Mouse (Mus musculus) forebrain, embryonic 14.5 days (tissue): ENCODE results near the gene Olfr18. TPM values are rescaled to one million over a fixed set of nuclear protein-coding genes. Genes with fewer than 3 reads are reported as not detected.
A peak's percentile ranks its signal among the peaks of the same experiment; 100 is the strongest.
"Not testable (repeated sequence)": the region's sequence is repeated elsewhere in the genome, so short reads cannot be mapped to it uniquely, and the experiment has no call there.

Experiments
- ATAC-seq: fragments of 200-750 bp; cut with Nextera tagmentation; 2 replicates; pipeline ENCODE4 v1.8.0; 2017; ENCODE audit warnings: mild to moderate bottlenecking, moderate library complexity
- DNase-seq: peaks from one replicate; pipeline ENCODE4 v3.0.0-alpha.2; 2015; ENCODE audit warnings: low spot score
- H3K27ac ChIP-seq: fragments of 300-500 bp; sonication (generic); 2 replicates; pipeline ENCODE4 v1.5.1; 2014; ENCODE audit warnings: low read depth, mild to moderate bottlenecking, control low read depth, low read length, moderate library complexity
- H3K27me3 ChIP-seq: fragments of 300-500 bp; sonication (generic); replicated peaks from 2 replicates; pipeline ENCODE4 v1.6.1; 2014; ENCODE audit warnings: low read length, control low read depth, mixed read lengths; ENCODE audit not compliant: control insufficient read depth, insufficient read depth
- H3K36me3 ChIP-seq: fragments of 300-500 bp; sonication (generic); 2 replicates; pipeline ENCODE4 v1.6.1; 2014; ENCODE audit warnings: low read length, control low read depth; ENCODE audit not compliant: control insufficient read depth, insufficient read depth
- H3K4me1 ChIP-seq: fragments of 300-500 bp; sonication (generic); 2 replicates; pipeline ENCODE4 v1.6.1; 2014; ENCODE audit warnings: antibody characterized with exemption, low read length, control low read depth; ENCODE audit not compliant: control insufficient read depth, insufficient read depth
- H3K4me2 ChIP-seq: fragments of 300-500 bp; sonication (generic); 2 replicates; pipeline ENCODE4 v1.6.1; 2014; ENCODE audit warnings: mild to moderate bottlenecking, control low read depth, low read length
- H3K4me3 ChIP-seq: fragments of 300-500 bp; sonication (generic); 2 replicates; pipeline ENCODE4 v1.5.1; 2014; ENCODE audit warnings: low read depth, low read length, control low read depth
- H3K9ac ChIP-seq: fragments of 300-500 bp; sonication (generic); 2 replicates; pipeline ENCODE4 v1.6.1; 2014; ENCODE audit warnings: mild to moderate bottlenecking, low read length, control low read depth, moderate library complexity
- H3K9me3 ChIP-seq: fragments of 300-500 bp; sonication (generic); replicated peaks from 2 replicates; pipeline ENCODE4 v1.6.1; 2016; ENCODE audit warnings: low read length, control low read depth, mixed read lengths; ENCODE audit not compliant: control insufficient read depth
- WGBS: fragments of 180-500 bp; shearing (Covaris S2); extraction: QIAGEN DNeasy Blood & Tissue Kit; methylation state at CpG from one replicate; pipeline ENCODE4 v1.1.7; 2014; 5-methylcytosine and 5-hydroxymethylcytosine counted together
- polyA plus RNA-seq: library from polyadenylated mRNA; unstranded; fragments of >200 nt; fragmentation: Nextera tagmentation; extraction: Ambion mirVana; gene quantifications from 2 replicates; pipeline ENCODE4 v1.2.1, GENCODE M21; 2014

Olfr18 gene
- not detected in 2 replicates for polyA plus RNA-seq

DNA sequence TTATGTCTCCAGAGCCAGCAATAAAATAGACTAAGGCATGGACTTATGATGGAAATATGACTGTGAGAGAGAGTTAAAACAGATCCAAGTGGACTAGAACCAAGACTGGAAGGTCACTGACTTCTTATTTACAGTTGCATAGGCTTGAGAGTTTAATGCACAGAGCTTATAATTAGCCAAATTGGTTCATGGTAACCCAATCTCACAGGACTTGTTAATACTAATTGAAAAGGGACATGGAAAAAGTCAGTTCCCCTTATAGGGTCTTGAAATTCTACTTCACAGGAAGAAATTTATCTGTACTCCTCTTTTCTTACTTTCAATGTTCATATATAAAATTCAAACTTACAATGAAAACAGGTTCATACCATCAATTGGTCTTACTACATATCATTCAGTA is at the start of gene Olfr18:
Gene Olfr18 (minus strand): TSS at position 101 of the 400 bp plus-strand sequence.
- H3K4me3 ChIP-seq, result no peak within 1 kb of the TSS
- H3K9me3 ChIP-seq, result no peaks in the 10 kb centered on the region
- no peaks in the 10 kb centered on the region for H3K27me3 ChIP-seq
- H3K9ac ChIP-seq, result no peak within 1 kb of the TSS
- no peak within 1 kb of the TSS for H3K4me2 ChIP-seq
- H3K36me3 ChIP-seq, result no peaks in the 10 kb centered on the region
- no peak within 1 kb of the TSS for H3K27ac ChIP-seq
- ATAC-seq (no peak), DNase-seq (no peak)
- H3K4me1 ChIP-seq, result no peaks in the 10 kb centered on the region

DNA sequence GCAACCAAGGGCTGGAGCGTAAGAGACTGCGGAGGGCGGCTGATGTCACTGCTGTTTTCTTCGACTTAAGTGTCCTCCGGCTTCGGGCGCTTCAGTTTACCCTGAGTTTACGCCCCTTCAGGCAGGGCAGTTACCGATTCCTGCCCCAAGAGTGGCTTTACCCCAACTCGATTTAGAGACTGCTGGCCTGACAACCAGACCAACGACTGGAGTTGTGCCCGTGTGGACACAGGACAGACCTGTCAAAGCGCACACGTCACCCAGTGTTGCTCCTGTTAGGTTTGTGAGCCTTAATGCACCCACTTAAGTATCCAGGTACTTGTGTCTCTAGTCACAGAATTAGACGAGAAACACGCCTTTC is 49.4 kb upstream of the Olfr18 start:
- peak overlapping the region; percentile 81 for H3K9ac ChIP-seq
- peak overlapping the region; percentile 72 for H3K4me2 ChIP-seq
- no peak overlapping the region; the same call in 1 of the 2 replicates for H3K27ac ChIP-seq
- peak overlapping the region; percentile 61 for H3K4me3 ChIP-seq
- H3K27me3 ChIP-seq, result no peaks in the 10 kb centered on the region
- no peaks in the 10 kb centered on the region for H3K36me3 ChIP-seq
- 19% methylated on average over 16 of the region's 16 CpGs for WGBS
- H3K9me3 ChIP-seq, result no peaks in the 10 kb centered on the region
- DNase-seq, result no peak
- ATAC-seq, result no peak; the same call in 1 of the 2 replicates
- peaks cover 8% of the 10 kb centered on the region; the same call in 1 of the 2 replicates for H3K4me1 ChIP-seq

DNA sequence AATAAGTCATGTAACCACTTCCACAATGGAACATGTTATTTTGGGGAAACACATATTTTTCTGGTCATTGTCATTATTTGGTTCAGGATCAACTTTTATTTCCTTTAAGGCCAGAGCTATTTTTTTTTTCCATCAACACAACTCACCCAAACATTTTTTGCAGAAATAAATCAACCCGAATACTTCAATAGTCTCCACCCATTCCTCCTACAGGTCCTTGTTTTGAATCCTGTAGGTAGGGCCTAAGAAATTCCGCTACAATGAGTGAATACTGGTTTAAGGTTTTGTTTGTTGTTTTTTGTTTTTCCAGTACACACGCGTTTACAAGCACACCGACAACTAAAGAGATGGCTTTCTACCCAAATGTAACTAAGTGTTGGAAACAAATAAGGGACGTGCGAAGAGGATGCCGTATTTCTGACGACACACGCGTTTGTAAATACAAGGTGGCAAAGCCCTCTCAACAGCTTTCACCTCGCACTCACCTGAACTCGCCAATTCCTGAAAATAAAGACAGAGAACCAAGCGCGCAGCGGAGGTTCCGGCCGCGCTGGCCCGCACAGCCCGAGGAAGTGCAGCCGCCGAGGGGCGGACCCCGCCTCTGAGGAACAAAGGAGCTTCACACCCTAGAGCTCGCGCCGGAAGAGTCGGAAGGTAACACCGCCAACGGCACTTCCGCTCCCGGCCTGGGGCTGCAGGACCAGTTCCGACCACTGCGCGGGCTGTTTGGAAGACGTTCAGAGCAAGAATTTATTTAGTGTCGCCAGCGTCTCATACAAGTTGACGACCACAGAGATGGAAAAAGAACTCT is 48.8 kb upstream of the Olfr18 start, which contains the start of gene Zfp560:
Gene Zfp560 (minus strand): TSS at position 646 of the 811 bp plus-strand sequence.
- peak; percentile 99 for ATAC-seq
- Histone ChIP-seq H3K27ac (peak within 1 kb of the TSS; percentile 52; the same call in 1 of the 2 replicates), H3K4me1 (peaks cover 8% of the 10 kb centered on the region; the same call in 1 of the 2 replicates), H3K9ac (peak within 1 kb of the TSS; percentile 81), H3K4me3 (peak within 1 kb of the TSS; percentile 61), H3K9me3 (no peaks in the 10 kb centered on the region), H3K27me3 (no peaks in the 10 kb centered on the region), H3K4me2 (peak within 1 kb of the TSS; percentile 72), H3K36me3 (no peaks in the 10 kb centered on the region)
- WGBS, result 3% methylated on average over 40 of the region's 40 CpGs
- DNase-seq, result peak; percentile 96

DNA sequence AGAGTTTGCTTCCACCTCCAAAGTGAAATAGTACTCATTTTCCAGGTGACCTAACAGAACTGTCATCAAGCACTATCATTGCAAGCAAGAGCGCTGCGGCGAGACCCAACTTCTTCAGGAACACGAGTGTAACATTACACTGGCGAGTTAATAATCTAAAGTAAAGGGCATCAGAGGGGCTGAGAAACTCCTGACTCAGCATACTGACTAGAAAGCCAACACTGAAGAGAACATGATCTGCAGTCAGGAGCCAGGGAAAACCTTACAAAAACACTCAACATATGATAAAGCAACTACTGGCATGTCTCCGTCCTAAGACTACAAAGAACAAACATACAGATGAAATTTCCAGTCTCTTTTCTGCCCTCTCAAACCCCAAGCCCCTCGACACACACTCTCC is 47.8 kb upstream of the Olfr18 start:
- ATAC-seq (no peak), DNase-seq (no peak)
- WGBS, result 95% methylated on average over 7 of the region's 7 CpGs
- Histone ChIP-seq H3K36me3 (no peaks in the 10 kb centered on the region), H3K4me2 (peak overlapping the region; percentile 72), H3K27me3 (no peaks in the 10 kb centered on the region), H3K27ac (no peak overlapping the region), H3K4me1 (peaks cover 8% of the 10 kb centered on the region; the same call in 1 of the 2 replicates), H3K9me3 (no peaks in the 10 kb centered on the region), H3K9ac (peak overlapping the region; percentile 81), H3K4me3 (peak overlapping the region; percentile 61)

DNA sequence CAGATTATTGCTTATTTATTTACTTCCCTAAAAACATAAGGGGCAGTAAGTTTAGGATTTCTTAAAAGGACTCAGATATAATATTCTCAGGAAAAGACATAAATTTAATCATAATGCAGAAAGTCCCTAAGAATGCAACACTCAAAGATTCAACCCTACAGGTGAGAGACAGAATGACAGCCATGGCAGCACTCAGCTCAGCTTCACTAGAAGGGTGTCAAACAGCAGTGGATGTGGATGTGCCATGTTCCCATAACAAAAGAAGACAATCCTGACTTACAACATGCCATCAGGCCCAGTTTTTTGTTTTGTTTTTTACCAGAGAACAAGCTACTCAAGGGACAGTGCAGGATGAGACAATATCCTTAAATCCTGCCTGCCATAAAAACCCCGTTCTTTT is 38.8 kb upstream of the Olfr18 start:
- Histone ChIP-seq H3K9me3 (peaks cover 2% of the 10 kb centered on the region; the same call in 1 of the 2 replicates), H3K4me2 (no peak overlapping the region), H3K4me1 (no peaks in the 10 kb centered on the region), H3K27me3 (no peaks in the 10 kb centered on the region), H3K4me3 (no peak overlapping the region), H3K9ac (no peak overlapping the region), H3K36me3 (no peaks in the 10 kb centered on the region), H3K27ac (no peak overlapping the region)
- WGBS, result 98% methylated on average over 1 of the region's 1 CpGs
- ATAC-seq (no peak), DNase-seq (no peak)

DNA sequence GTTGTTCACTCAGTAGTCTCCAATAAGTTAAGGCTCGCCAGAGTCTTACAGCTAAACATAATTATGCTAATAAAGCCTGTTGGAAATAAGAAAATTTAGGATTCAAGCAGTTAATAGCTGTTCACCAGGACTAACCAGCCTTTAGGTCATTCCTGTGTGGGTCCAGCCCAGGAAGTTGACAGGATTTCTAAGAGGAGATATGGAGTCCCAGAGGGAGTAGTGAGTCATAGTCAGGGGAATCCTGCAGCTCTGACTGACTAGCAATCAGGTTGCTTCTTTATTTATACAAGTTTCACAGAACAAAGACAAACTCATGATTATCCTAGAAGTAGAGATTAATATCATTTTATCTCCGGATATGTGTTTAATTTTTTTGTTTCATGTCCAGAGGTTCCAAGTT is 31.4 kb upstream of the Olfr18 start:
- H3K4me2 ChIP-seq, result no peak overlapping the region
- H3K4me1 ChIP-seq, result no peaks in the 10 kb centered on the region
- no peak overlapping the region for H3K9ac ChIP-seq
- no peaks in the 10 kb centered on the region for H3K27me3 ChIP-seq
- WGBS, result 91% methylated on average over 2 of the region's 2 CpGs
- DNase-seq, result no peak
- H3K27ac ChIP-seq, result no peak overlapping the region
- no peak overlapping the region for H3K4me3 ChIP-seq
- H3K9me3 ChIP-seq, result peaks cover 20% of the 10 kb centered on the region
- no peak for ATAC-seq
- 0 out of 2 replicates have a peak, but pooled peaks cover 7% of the 10 kb centered on the region for H3K36me3 ChIP-seq

DNA sequence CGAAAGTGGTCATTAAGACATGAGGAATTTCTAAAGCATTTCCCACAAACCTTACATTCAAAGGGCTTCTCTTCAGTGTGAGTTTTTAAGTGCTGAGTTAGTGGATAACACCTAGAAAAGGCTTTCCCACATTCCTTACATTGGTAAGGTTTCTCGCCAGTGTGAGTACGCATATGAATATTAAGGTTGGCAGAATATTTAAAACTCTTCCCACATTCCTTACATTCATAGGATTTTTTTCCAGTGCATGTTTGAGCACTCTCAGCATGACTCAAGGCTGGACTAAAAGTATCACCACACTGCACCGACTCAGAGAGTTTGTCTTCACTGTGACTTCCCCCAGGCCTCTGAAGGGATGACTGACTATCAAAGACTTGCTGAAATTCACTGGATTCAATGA is 12.6 kb upstream of the Olfr18 start:
- Histone ChIP-seq H3K36me3 (peaks cover 28% of the 10 kb centered on the region), H3K9ac (no peak overlapping the region), H3K27me3 (no peaks in the 10 kb centered on the region), H3K4me3 (no peak overlapping the region), H3K4me2 (no peak overlapping the region), H3K9me3 (no peaks in the 10 kb centered on the region), H3K4me1 (no peaks in the 10 kb centered on the region), H3K27ac (no peak overlapping the region)
- WGBS, result 94% methylated on average over 4 of the region's 4 CpGs
- no peak for ATAC-seq
- DNase-seq, result no peak

DNA sequence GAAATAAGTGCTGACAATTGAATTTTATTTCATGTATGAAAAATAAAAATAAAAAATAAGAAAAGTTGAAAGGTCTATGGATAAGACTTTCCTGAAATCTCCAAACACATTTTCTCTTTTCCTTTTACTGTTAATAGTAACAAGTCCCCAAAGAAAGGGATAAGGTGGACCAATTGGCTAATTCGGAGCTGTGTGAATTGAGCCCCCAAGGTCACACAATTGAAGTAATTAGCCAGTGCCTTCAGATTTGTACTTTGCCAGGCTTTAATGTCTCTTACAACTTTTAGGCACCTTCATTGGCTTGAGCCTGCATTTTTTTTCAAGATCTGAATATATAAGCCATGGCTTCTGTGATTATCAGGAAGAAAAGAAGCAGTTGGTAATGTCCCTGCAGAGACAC is 37.7 kb downstream of the Olfr18 start, which contains the start of gene Olfr873:
Gene Olfr873 (plus strand): TSS at position 301 of the 400 bp plus-strand sequence.
- 88% methylated on average over 1 of the region's 1 CpGs for WGBS
- H3K4me3 ChIP-seq, result no peak within 1 kb of the TSS
- ATAC-seq, result no peak
- no peaks in the 10 kb centered on the region for H3K27me3 ChIP-seq
- H3K9me3 ChIP-seq, result no peaks in the 10 kb centered on the region
- H3K9ac ChIP-seq, result no peak within 1 kb of the TSS
- no peak for DNase-seq
- H3K36me3 ChIP-seq, result no peaks in the 10 kb centered on the region
- no peak within 1 kb of the TSS for H3K4me2 ChIP-seq
- no peak within 1 kb of the TSS for H3K27ac ChIP-seq
- H3K4me1 ChIP-seq, result no peaks in the 10 kb centered on the region

DNA sequence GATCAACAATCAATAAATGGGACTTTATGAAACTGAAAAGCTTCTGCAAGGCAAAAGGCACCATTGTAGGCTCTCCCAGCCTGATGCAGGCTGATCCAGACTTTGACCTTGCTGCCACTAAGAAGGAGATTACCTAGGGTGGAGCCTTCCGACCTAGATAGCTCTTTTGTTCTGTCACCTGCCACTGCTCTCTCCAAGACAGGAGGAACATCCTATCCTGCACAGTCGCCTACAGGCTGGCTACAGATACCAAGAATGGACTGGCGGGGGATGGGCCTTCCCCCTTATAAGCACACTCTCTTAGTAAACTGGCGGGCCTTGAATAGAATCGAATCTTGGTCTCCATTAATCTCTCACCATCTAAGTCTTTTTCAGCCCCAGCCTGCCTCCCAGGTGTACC is 40.3 kb downstream of the Olfr18 start:
- not testable (repeated sequence) for DNase-seq, H3K9ac ChIP-seq, H3K9me3 ChIP-seq, H3K27me3 ChIP-seq, H3K36me3 ChIP-seq, H3K27ac ChIP-seq, ATAC-seq, H3K4me1 ChIP-seq, H3K4me3 ChIP-seq, H3K4me2 ChIP-seq
- 85% methylated on average over 5 of the region's 5 CpGs for WGBS
